Mouse (Mus musculus): Measurements from ENCODE around the gene Tfip11. TPM values are rescaled to one million over a fixed set of nuclear protein-coding genes. Genes with fewer than 3 reads are reported as not detected.

Gene Tfip11
- total and polyA plus RNA-seq, 3 experiments: 8.8 to 28.6 (median 23.8) TPM

- Histone ChIP-seq H3K9ac (ENCODE audit: insufficient read depth, low read depth) (no peak overlapping the region), H3K27me3 (replicated peaks) (peaks cover 9% of the 10 kb centered on the region), H3K9me3 (replicated peaks; ENCODE audit: low read length) (no peaks in the 10 kb centered on the region), H3K79me2 (replicated peaks; ENCODE audit: control insufficient read depth, extremely low read depth, insufficient read depth, poor library complexity, severe bottlenecking) (no peaks in the 10 kb centered on the region), H3K4me1 (ENCODE audit: control insufficient read depth in 1 of 2, insufficient read depth in 2 of 2) (0 out of 4 replicates have a peak, but pooled peaks cover 0 to 4% of the 10 kb centered on the region in 2 experiments), H3K27ac (ENCODE audit: insufficient read depth, low read depth) (no peak overlapping the region), H3K4me2 (ENCODE audit: insufficient read depth, low read depth, poor library complexity, severe bottlenecking) (no peak overlapping the region), H3K36me3 (replicated peaks in 1 of 2; ENCODE audit: control insufficient read depth in 1 of 2, insufficient read depth in 1 of 2, low read length in 1 of 2) (peaks cover 6 to 45% of the 10 kb centered on the region in 2 experiments), H3K4me3 (replicated peaks in 1 of 3; ENCODE audit: low read depth in 2 of 3, low read length in 2 of 3, poor library complexity in 1 of 3) (no peak overlapping the region)
- TF ChIP-seq NELFE (IDR thresholded peaks at IDR 0.05; ENCODE audit: low read depth, low read length): no peak
- no peak for TF ChIP-seq TCF12 (IDR thresholded peaks at IDR 0.05; ENCODE audit: low read depth, low read length)
- no peak for TF ChIP-seq MEF2A (IDR thresholded peaks at IDR 0.05; ENCODE audit: borderline replicate concordance, low read depth, low read length)
- no peak for TF ChIP-seq MYC (IDR thresholded peaks at IDR 0.05; ENCODE audit: low read depth, low read length)
- TF ChIP-seq PAX5 (IDR thresholded peaks at IDR 0.05; ENCODE audit: low read length): no peak
- TF ChIP-seq HCFC1 (IDR thresholded peaks at IDR 0.05; ENCODE audit: low read depth, low read length): no peak
- TF ChIP-seq CHD2 (IDR thresholded peaks at IDR 0.05; ENCODE audit: low read length): no peak
- no peak for TF ChIP-seq ZKSCAN1 (IDR thresholded peaks at IDR 0.05; ENCODE audit: borderline replicate concordance, low read depth, low read length)
- dilution Hi-C loops (cut with MboI; ENCODE audit: extremely low pct_ligation_motif_present, extremely low pct_unique_long_range_greater_than_20kb, low sequenced_read_pairs): no loop called here
- in situ Hi-C loops (cut with MboI; ENCODE audit: low pct_ligation_motif_present, low pct_unique_long_range_greater_than_20kb, low sequenced_read_pairs): loop anchor here (5.0 kb wide), 1 partner anchor 74 kb away; no protein-coding TSS in a partner anchor
- no peak for DNase-seq (ENCODE audit: extremely low read depth)
Measured at GRCm38 (mm10) chr5:112316468-112316867, 9.7 kb upstream of the Tfip11 start.

- Histone ChIP-seq H3K4me2 (ENCODE audit: insufficient read depth, low read depth, poor library complexity, severe bottlenecking) (no peak overlapping the region), H3K27me3 (replicated peaks) (peaks cover 14% of the 10 kb centered on the region), H3K4me1 (ENCODE audit: control insufficient read depth in 1 of 2, insufficient read depth in 2 of 2) (0 out of 4 replicates have a peak, but pooled peaks cover 0 to 4% of the 10 kb centered on the region in 2 experiments), H3K27ac (ENCODE audit: insufficient read depth, low read depth) (no peak overlapping the region), H3K79me2 (replicated peaks; ENCODE audit: control insufficient read depth, extremely low read depth, insufficient read depth, poor library complexity, severe bottlenecking) (no peaks in the 10 kb centered on the region), H3K9ac (ENCODE audit: insufficient read depth, low read depth) (no peak overlapping the region), H3K9me3 (replicated peaks; ENCODE audit: low read length) (no peaks in the 10 kb centered on the region), H3K36me3 (replicated peaks in 1 of 2; ENCODE audit: control insufficient read depth in 1 of 2, insufficient read depth in 1 of 2, low read length in 1 of 2) (peaks cover 6 to 39% of the 10 kb centered on the region in 2 experiments), H3K4me3 (replicated peaks in 1 of 3; ENCODE audit: low read depth in 2 of 3, low read length in 2 of 3, poor library complexity in 1 of 3) (no peak overlapping the region)
- dilution Hi-C loops (cut with MboI; ENCODE audit: extremely low pct_ligation_motif_present, extremely low pct_unique_long_range_greater_than_20kb, low sequenced_read_pairs): no loop called here
- no peak for DNase-seq (ENCODE audit: extremely low read depth)
- TF ChIP-seq KAT2A (IDR thresholded peaks at IDR 0.05; ENCODE audit: insufficient replicate concordance, low read length) (no peak), USF2 (conservative IDR thresholded peaks at IDR 0.05; ENCODE audit: low read depth, low read length) (no peak), ZC3H11A (IDR thresholded peaks at IDR 0.05; ENCODE audit: low read depth, low read length) (no peak), SMC3 (IDR thresholded peaks at IDR 0.05; ENCODE audit: low read depth, low read length) (no peak), JUND (conservative IDR thresholded peaks at IDR 0.05; ENCODE audit: low read depth, low read length) (no peak), IRF4 (IDR thresholded peaks at IDR 0.05; ENCODE audit: low read depth, low read length) (no peak), MAFK (IDR thresholded peaks at IDR 0.05; ENCODE audit: insufficient replicate concordance, low read length) (no peak), UBTF (IDR thresholded peaks at IDR 0.05; ENCODE audit: low read depth, low read length) (no peak), ELF1 (IDR thresholded peaks at IDR 0.05; ENCODE audit: low read depth, low read length) (no peak), NRF1 (IDR thresholded peaks at IDR 0.05; ENCODE audit: low read depth, low read length) (no peak), ZKSCAN1 (IDR thresholded peaks at IDR 0.05; ENCODE audit: borderline replicate concordance, low read depth, low read length) (no peak), ZMIZ1 (IDR thresholded peaks at IDR 0.05; ENCODE audit: low read depth, low read length) (no peak), E2F4 (IDR thresholded peaks at IDR 0.05; ENCODE audit: insufficient replicate concordance, low read depth, low read length) (no peak), ZNF384 (IDR thresholded peaks at IDR 0.05; ENCODE audit: low read depth, low read length) (no peak)
- in situ Hi-C loops (cut with MboI; ENCODE audit: low pct_ligation_motif_present, low pct_unique_long_range_greater_than_20kb, low sequenced_read_pairs): loop anchor here (5.0 kb wide), 1 partner anchor 75 kb away; no protein-coding TSS in a partner anchor
Measured at GRCm38 (mm10) chr5:112317328-112317727, 8.8 kb upstream of the Tfip11 start.

Data from CH12.LX (cell line).